Mouse (Mus musculus) erythroblast, adult 5-6 weeks (primary cell): ENCODE data around the gene Treml4. TPM values are rescaled to one million over a fixed set of nuclear protein-coding genes. Genes with fewer than 3 reads are reported as not detected.

Experiments
- ATAC-seq: replicated peaks from 2 replicates; pipeline ENCODE4 v1.8.0; 2016; ENCODE audit warnings: moderate number of reproducible peaks, mild to moderate bottlenecking, moderate TSS enrichment, inconsistent platforms; ENCODE audit not compliant: poor library complexity, low FRiP score, severe bottlenecking
- total RNA-seq, 2 experiments: library from RNA; stranded (forward) in 1 of 2; stranded (reverse) in 1 of 2; fragments of 150-400 nt in 1 of 2; fragments of 200-764, 138-1000 nt in 1 of 2; gene quantifications; 2 replicates each; pipeline versions ENCODE4 v1.2.3 to v1.2.4; 2015 to 2017; ENCODE audit warnings: low replicate concordance in 2 of 2

Gene Treml4
- total RNA-seq (2015; ENCODE audit: low replicate concordance), result 5.0 and 5.4 TPM in 2 replicates
- total RNA-seq (2017; ENCODE audit: low replicate concordance), result 5.7 and 8.1 TPM in 2 replicates

DNA sequence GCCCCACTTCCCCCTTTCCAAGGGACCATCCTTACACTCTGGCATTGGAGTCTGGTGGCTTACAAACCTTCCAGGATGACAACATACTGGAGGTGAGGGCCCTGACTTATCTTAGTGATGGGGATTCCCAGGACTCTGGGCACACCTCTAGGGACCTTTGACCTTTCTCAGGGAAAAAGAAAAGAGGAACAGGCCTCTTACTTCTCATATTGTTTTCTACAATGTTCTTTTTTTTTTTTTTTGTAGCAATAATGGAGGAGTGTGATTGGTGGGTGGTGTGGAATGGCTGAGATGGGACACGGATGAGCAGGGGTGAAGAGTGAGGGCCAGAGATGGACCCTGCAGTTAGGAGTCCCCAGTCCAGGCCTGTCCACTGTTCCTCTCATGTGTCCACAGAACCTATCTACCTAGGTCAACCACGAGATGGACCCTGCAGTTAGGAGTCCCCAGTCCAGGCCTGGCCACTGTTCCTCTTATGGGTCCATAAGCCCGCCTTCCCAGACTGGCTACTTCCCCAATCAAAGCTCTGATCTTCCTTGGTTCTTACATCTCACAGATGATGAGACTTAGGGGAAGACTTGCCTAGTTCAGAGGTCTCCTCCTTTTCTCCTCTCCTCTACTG is at the start of gene Treml4:
Gene Treml4 (plus strand): TSS at position 555 of the 622 bp plus-strand sequence.
- no peak for ATAC-seq

DNA sequence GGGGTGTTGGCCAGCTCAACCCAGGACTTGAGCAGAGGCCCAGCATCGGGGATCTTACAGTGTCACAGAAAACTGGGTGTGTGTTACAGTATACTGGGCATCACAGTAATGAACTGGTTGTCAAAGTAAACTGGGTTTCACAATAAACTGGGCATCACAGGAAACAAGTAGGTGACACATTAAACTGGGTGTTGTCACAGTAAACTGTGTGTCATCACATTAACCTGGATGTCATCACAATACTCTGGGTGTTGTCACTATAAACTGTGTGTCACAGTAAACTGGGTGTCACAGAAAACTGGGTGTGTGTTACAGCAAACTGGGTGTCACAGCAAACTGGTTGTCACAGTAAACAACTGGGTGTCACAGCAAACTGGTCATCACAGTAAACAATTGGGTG is 48.7 kb upstream of the Treml4 start:
- ATAC-seq, result no peak

- no peak for ATAC-seq
Measured at GRCm38 (mm10) chr17:48230680-48231079, 33.4 kb upstream of the Treml4 start.

DNA sequence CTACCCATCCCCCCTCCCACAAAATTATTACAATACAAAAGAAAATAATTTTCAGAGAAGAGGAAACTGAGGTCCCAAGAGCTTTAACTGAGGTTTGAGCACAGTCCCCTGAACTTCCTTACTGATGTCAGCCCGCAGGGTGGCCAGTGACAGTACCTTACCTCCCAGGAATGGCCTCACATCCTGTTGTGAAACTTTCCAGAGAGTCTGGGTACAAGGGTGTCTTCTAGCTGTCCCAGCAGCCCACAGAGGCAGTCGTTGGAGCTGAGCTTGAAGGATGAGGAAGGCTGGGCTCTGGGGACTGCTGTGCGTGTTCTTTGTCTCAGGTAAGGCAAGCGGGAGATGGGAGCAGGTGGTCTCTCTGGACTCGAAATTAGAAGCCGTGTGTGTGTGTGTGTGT is 31.6 kb upstream of the Treml4 start, which contains the start of gene Trem1:
Gene Trem1 (plus strand): TSS at position 251 of the 400 bp plus-strand sequence.
- no peak for ATAC-seq

DNA sequence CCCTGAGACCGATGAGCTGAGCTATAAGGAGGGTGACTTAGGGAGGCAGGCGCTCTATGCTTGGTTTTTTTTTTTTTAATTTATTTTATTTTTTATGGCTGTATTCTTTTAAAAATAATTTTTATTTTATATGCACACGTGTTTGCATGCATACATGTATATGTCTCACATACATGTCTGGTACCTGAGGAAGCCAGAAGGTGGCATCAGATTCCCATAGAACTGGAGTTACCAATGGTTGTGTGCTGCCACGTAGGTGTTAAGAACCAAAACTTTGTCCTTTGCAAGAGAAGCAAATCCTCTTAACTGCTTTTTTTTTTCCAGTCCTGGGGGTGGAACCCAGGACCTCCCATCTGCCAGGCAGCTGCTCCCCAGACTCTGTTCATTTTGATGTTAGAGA is 30.3 kb upstream of the Treml4 start:
- no peak for ATAC-seq

- ATAC-seq, result no peak
Measured at GRCm38 (mm10) chr17:48234550-48234949, 29.5 kb upstream of the Treml4 start.

DNA sequence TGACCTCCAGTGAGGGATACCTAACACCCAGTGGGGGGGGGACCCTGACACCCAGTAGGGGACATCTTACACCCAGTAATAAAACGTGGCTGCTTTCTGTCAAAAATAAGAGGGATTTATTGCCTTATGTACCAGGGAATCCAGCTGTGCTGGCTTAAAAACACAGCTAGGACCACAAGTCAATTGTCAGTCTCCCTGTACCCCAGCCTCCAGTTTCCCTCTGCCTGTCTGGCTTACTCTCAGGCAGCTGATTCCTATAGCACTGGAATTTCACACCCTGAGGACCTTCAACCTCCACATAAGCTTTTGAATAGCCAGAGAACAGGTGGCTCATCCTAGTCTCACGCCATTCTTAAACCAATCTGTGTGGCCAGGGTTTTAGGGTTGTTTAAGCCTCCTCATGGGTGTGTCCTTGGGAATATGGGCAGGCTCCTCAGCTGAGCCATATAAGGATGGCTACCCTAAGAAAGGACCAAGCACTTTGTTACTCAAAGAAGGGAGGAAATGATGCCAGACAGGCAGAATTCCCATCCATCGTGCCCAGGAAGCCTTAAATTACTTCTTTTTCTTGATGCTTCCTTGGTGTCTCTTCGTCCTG is 28.2 kb upstream of the Treml4 start:
- ATAC-seq, result no peak

DNA sequence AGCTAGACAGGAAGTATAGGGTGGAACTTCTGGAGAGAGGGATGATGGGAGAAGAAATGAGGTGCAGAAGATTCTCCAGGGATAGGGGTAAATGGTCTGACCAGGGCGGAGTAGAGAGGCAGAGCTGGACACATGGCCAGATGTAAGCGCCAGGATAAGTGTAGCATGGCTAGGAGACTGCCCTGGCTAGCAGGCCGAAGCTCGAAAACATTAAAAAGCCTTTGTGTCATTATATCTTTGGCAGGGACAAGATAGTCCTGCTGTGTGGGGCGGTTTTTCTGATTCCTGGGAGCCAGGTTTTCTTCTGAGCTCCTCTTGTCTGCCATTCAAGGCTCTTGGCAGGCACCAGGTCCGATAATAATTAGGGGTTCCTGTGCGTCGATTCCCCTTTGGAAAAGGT is 26.5 kb upstream of the Treml4 start:
- ATAC-seq, result no peak

- ATAC-seq, result no peak
Measured at GRCm38 (mm10) chr17:48247221-48247928, 16.7 kb upstream of the Treml4 start, which contains the start of gene Trem3. TSS of gene Trem3 (plus strand) at chr17:48247777.

DNA sequence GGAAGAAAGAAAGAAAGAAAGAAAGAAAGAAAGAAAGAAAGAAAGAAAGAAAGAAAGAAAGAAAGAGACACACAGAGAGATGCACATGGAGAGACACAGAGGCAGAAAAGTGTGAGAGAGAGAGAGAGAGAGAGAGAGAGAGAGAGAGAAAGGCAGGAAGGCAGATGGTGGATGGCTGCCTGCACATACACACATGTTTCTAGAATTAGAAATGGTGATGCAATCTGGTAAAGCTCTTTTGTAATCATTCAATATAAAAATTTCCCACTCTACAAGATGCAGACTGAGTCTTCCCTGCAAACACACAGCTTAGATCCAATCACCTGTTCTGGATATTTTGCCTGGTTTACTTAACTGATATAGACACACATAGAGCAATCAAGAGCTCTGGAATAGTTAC is 15.1 kb upstream of the Treml4 start:
- ATAC-seq, result no peak

GRCm38 (mm10) chr17:48249501-48249900 is 14.6 kb upstream of the Treml4 start:
- no peak for ATAC-seq

- no peak for ATAC-seq
Measured at GRCm38 (mm10) chr17:48250631-48251030, 13.5 kb upstream of the Treml4 start.

DNA sequence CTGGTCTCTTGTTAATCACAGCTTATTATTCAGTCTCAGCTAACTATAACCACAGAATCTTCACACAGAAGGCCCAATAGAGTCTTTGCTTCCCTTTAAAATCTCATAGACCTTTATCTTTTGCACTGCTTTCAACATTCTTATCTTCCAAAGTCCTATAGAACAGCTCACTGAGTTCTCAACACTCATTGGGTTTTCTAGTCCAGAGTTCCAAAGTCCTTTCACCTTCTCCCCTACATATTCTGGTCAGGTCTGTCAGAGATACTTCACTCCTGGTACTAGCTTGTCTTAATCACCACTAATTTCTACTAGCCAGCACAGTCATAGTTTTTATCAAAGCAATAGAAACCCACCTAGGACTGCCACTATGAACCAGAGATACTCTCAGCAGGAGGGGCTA is 7.5 kb upstream of the Treml4 start:
- ATAC-seq, result no peak

- no peak for ATAC-seq
Measured at GRCm38 (mm10) chr17:48261868-48262267, 2.2 kb upstream of the Treml4 start.

GRCm38 (mm10) chr17:48264662-48265061 is 567 bp downstream of the Treml4 start:
- ATAC-seq, result peak; percentile 88

GRCm38 (mm10) chr17:48266138-48266537 is 2.0 kb downstream of the Treml4 start:
- ATAC-seq, result no peak

GRCm38 (mm10) chr17:48266610-48267304 is 2.7 kb downstream of the Treml4 start:
- ATAC-seq, result no peak

DNA sequence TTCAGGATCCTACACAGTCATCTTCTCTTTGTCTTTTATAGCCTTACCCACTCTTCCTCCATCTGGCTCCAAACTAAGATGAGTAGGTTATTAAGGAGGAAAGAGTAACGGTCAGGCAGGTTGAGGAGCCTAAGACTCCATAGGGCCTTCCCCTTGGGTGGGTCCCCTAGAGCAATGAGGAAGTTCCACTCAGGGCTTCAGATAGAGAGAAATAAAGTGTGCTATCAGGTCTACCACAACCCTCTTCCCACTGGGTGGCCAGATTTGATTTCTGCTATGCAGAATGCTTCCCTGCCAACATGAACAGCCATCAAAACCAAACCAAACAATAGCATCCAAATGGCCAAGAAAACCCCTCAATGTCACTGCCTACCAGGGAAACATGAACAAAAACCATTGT is 3.5 kb downstream of the Treml4 start:
- no peak for ATAC-seq

GRCm38 (mm10) chr17:48268276-48268675 is 4.2 kb downstream of the Treml4 start:
- ATAC-seq, result no peak

- ATAC-seq, result no peak
Measured at GRCm38 (mm10) chr17:48269833-48270232, 5.7 kb downstream of the Treml4 start.
